Mouse (Mus musculus) A20 (cell line): Measurements from ENCODE around the gene F2.
A peak's percentile ranks its signal among the peaks of the same experiment; 100 is the strongest.

Source experiments
- DNase-seq: peaks from one replicate; pipeline ENCODE4 v3.0.0-alpha.2; 2011; ENCODE audit warnings: low read depth, low spot score

Gene F2

DNA sequence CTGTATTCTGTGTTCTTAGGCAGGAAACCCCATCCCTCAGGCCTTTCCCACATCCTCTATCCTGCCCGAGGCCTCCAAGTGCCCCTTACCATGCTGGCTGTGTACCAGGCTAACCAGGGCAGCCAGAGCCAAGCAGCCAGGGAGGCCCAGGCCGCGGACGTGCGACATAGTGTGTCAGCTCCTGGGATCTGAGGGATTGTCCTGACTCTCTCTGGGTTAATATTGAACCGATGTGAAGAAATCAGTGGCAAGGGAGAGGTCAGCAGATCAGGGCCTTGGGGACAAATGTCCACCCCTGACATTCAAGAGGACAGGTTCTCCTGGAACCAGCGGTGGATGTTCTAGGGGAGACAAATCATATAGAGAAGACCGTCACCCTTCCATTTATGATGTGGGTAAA lies at the start of gene F2:
Gene F2 (minus strand): TSS at position 186 of the 400 bp plus-strand sequence.
- DNase-seq: no peak

DNA sequence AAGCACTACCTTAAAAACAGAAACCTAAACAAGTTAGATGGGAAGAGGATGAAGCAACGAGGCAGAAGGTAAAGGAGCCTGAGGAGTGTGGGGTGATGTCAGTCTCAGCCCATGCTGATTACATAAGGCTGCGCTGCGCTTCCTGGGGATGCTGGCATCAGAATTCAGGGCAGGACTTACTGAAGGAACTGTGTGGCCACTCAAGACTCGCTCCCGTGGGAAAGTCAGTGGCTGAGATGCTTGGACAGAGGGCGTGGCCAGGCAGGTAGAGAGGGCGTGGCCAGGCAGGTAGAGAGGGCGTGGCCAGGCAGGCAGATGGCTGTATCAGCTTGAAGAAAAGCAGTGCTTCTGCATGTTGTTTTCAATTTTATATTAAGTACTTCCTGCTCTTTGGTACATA lies 47.7 kb upstream of the F2 start:
- DNase-seq: no peak

DNA sequence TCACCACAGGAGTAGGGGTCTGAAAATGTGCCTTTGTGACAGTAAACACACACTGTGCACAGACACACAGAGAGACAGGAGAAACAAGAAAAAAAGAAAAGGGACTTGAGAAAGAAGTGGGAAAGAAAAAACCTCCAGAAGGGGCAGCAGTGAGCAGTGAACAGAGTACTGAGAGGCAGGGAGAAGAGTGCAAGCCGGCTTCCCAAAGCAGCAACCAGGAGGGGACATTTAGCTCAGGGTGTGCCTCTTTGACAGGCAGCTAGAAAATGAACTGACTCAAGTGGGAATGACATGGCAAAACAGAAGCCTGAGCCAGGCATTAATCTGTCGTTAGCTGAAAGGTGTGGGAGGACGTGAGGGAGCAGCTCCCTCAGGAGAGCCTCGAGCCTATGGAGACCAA lies 46.6 kb upstream of the F2 start:
- DNase-seq: peak; percentile 38

DNA sequence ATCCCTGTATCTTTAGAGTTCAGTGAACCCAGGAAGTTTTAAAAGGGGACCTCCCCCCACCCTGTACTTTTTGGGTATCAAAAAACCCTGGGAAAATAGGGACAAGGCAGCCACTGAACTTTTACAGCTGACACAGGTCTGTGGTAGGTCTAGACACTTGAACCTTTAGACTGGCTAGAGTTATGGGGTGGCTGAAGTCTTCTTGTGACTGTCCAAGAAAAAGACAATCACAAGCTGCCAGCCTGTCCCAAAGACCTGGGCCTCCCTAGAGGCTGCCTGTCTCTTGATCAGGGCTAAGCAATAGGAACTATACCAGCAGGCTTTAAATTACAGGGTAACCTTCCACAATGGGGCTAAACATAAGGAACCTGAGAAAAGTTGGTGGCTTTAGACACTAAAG lies 40.7 kb upstream of the F2 start:
- no peak for DNase-seq

DNA sequence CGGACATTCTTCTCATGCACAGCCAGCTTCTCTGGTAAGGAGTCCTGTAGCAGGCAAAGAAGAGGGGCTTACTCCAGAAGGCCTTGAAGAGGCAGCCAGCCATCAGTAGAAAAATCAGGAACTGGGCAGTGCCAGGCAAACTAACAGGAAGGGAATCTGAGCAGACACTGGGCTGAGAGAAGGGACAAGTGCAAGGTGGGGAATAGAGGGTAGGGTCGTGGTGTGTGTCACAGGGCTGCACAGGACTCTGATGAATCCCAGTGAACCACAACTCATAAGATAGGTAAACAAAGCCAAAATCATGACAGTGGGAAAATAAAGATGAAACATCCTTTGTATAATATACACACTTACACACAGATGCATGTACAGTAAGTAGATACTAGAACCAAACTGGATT lies 40.2 kb upstream of the F2 start:
- DNase-seq: no peak

DNA sequence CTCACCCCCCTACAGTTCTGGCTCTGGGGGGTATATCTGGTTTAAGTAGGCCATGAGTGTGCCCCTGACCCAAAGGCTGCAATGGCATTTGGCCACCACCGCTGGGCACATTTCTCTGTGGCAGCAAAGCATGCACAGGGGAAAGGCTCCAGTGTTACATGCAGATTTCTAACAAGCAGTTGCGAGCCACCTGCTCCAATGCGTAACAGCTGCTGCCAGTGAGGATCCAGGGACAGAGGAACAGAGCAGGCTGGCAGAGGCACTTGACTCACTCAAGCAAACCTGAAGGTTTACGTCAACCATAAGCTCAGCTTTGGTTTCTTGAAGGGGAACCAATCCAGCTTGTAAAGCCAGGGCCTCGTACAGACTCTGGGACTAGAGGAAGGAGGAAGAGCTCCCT lies 38.7 kb upstream of the F2 start:
- DNase-seq: no peak

DNA sequence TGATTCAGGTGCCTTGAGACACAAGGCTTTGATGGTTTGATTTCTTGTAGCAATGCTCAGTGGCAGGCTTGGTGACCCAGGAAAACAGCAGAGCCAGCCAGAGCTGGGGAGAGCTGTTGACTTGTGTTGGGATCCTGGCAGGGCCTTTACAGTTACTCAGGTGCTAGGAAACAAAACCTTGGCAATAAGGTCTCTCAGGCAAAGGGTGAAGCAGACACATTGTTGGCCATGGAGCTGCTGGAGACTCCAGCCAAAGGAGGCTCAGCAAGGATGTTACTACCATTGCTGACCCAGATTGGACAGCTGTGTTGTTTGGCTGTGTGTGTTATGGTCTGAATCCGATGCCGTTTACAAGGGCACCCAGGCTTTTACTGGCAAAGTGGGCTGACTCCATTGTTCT lies 37.4 kb upstream of the F2 start:
- DNase-seq: no peak

DNA sequence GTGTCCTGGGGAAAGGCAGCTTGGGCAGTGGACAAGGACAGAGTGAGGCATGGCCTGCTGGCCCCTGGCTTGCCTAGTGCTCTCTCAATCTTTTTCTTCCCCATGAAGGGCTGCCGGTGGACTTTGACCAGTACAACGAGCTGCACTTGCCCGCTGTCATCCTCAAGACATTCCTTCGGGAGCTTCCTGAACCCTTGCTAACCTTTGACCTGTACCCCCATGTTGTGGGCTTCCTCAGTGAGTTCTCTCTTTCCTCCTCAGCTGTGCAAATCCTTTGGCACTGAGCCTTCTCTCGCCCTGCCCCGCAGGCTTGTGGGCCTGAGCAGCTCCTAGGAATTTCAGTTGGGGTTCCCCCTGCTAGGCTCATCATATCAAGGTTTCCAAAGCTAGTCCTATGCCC lies 33.8 kb upstream of the F2 start:
- DNase-seq: no peak

DNA sequence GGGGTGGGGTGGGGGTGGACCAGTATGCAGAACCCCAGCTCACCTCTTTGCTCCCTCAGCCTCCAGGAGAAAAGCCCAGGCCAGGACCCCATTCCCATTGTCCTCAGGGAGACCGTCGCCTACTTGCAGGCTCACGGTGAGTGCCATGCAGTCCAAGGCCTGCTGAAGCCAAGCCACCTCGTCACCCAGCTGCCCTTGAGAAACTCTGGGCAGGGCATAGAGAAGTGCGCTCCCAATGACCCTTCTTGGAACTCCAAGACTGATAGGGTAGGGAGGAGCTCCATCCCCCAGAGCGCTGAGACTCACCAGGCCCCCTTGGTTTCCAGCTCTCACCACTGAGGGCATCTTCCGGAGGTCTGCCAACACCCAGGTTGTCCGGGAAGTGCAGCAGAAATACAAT lies 33.1 kb upstream of the F2 start:
- no peak for DNase-seq

DNA sequence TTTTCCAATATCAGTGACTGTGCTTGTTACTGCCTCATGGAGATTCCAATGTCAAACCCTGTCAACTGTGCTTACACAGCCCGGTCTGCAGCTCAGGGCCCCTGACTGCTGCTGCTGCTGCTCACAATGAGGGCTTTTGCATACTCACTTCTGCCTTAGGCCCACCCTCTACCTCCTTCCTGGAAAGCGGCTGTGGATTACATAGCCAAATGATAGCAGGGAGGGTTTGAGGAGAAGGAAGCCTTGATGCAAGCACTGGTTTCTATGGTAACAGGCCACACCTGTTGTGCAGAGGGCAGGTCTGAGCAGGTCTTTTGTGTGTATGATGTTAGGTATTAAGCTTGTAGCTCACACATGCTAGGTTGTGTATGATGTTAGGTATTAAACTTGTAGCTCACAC lies 31.5 kb upstream of the F2 start:
- DNase-seq: no peak

DNA sequence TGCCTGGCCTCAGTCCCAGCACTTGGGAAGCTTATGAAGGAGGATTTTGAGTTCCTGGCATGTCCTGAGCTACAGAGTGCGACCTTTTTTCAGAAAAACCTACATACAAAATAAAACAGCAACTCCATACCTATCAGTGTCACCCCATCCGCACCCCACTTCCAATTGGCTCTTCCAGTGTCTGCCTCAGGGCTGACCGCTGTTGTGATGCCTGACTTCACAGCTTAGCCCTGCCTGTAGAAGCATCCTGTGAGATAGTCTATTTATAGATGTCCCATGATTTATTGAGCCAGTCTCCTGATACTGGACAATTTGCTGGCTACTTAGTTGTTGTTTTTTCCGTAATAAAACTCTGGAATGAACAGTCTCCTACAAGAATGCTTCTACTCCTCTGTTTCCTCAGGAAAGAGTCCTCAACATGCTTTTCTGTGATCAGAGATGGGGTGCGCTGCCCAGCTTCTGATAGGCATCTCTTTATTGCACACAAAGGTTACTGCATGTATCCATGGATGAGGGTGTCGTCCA lies 30.2 kb upstream of the F2 start:
- DNase-seq: no peak

DNA sequence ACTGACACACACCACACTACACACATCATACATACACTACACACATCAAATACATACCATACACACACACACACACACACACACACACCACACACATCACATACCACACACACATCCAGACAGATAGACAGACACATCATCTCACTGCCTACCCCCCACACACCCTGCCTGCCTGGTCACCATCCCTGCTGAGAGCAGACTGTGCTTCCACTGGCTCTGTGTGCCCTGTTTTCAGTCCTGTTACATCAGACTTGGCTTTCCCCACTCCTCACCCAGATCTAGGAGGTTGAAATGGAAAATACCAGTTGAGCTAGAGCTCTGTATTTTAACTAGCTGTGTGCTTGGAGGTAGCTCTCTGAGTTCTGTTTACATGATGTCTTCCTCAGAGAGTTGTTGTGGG lies 28.6 kb upstream of the F2 start:
- DNase-seq: no peak

DNA sequence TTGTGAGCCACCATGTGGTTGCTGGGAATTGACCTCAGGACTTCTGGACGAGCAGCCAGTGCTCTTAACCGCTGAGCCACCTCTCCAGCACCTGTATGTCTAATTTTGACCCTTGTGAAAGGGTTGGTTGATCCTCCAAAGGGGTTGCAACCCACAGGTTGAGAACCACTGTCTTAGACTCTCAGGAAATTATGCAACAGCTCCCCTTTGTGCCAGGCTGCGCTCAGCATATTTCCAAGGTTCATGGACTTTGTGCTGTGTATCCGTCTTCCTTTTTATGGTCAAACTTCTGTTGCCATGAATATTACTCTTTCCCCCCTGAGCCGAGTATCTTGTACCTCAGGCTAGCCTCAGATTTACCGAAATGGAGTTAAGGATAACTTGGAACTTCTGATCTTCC lies 24.8 kb upstream of the F2 start:
- no peak for DNase-seq

DNA sequence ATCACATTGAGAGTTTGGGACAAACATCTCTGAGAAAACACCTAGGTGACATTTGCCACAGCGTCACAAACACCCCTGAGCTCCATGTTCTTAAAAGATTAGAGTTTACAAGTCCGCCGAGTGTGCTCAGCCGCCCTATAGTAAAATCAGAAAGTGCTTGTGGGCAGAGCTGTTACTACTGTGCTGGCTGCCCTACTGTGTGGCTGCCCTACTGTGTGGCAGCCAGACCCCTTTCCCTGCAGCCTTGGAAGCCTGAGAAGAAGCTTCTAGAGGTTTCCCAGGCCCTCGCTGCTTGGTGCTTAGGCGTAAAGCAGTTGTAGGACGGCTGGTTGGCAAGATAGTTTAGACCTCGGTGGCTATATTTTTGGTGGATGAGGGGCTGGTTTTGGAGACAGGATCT lies 23.4 kb upstream of the F2 start:
- no peak for DNase-seq

DNA sequence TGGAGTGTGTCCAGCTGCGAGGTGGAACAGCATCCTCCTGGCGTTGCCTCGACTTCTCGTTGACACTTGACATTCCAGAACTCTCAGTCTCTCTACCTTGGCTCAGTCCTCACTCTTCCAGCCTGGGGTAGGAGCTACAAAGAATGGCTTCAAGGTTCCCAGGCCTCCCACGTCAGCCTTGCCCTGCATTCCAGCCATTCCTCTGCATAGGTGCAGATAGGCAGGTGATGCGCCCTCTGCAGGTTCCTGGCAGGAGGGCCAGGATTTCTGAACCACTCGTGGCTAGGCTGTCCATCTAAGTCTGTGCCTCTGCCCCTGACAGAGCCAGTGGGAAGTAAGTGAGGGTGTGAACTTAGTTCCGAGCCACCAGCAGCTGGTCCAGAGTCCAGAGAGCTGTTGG lies 20.6 kb upstream of the F2 start:
- no peak for DNase-seq

DNA sequence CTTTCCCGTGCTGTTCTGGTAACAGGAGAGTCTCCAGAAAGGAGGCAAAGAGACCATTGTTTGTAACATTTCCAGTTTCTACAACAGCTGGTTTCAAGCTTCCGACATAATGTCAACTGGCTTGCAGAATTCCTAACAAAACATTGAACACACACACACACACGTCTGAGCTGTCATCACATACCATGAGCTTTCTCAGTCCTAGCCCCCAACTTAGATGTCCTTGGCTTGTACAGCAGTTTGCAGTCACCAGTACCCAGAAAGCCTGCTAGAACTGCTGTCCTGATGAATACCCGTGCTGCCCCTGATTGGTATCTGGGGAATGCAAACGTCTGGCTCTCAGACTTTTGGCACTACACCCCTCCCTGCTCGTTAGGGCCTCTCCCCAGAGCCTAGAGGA lies 19.6 kb upstream of the F2 start:
- no peak for DNase-seq

DNA sequence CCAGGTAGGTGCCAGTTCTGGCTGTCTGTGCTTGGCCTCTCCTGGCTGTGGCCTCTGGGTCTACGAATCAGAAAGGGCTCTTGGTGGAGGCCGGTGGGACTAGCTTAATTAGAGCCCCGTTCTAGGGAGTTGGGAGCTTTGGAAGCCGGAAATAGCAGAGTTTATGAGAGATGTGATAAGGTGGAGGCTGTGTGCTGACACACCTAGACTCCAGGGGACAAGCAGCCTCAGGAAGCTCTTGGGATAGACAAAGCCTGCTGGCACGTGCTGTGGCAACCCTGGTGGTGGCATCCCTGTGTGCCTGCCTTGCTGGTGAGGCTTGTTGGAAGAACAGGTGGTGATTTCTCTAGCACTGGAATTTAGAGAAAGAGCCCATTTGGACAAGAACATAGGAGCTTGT lies 19.2 kb upstream of the F2 start:
- no peak for DNase-seq

DNA sequence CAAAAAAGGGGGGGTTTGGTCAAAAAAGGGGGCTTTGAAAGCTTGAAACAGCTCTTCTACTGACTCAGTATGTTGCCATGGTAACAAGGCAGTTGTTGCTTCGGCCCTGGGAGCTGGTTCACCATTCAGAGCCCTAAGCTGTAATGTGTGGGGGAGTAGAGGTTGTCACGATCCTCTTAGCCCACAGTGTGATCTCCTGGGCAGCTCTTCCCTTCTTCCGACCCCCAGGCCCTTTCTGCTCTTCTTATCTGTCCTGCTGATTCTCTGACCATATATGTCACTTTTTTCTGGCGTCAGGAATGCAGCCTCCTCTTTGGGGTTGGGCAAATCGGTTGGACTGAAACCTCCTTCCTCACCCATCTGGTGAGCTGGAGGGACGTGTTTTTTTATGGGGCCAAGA lies 16.6 kb upstream of the F2 start:
- DNase-seq: no peak

DNA sequence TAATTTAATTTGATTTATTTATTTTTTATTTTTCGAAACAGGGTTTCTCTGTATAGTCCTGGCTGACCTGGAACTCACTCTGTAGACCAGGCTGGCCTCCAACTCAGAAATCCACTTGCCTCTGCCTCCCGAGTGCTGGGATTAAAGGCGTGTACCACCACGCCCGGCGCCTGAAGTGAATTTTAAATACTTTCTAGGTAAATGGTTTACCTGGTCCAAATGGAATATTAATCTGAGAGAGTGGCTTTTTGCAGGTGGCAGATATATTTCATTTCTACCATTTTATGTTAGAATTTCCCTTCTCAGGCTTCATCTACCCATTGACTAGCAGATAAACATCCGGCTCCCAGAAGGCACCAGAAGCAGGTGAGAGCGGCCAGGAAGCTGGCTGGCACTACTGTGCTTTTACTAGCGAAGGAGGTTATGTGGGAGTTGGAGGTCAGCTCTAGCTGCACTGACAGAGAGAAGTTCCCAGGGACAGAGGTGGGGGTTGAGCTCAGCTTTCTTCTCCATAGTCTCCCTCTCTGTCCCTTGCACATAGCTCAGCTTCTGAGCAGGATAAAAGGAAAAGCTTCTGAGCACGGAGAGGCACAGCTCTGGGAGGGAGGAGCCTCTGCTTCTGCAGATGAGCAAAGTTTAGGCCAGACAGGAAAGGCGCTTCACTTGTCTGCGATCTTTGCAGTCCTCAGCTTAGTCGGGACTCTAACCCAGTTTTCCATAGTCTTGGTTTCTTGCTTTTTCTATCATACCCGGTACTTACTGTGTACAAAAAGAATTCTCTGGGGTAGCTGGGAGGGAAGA lies 15.4 kb upstream of the F2 start:
- no peak for DNase-seq

DNA sequence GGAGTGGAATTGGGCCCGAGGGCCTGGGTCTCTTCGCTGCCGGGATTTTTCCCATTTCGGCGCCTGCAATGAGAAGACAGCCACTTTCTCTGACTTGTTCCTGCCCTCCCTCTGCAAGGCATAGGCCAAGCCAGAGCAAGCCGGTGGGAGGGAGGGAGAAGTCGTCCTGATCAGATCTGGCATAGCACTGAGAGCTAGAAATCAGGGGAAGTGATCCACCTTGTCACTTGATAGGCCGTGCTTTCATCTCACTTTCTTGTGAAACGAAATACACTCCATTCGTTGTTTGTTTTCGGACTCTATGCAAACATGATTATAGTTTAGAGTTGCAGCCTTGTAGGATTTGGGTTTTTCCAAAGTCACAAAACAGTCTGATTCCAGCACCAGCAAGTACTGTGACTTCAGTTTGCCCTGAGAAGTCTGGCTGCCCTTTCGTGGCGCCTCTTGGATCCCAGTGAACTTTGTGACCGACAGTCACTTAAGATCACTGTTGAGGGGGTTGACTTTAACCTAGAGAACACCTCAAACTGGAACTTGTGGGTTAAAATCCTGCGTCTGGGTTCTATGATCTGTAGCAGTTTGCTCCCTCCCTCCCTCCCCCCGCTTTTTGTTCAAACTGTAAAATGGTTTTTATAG lies 14.3 kb upstream of the F2 start:
- no peak for DNase-seq

DNA sequence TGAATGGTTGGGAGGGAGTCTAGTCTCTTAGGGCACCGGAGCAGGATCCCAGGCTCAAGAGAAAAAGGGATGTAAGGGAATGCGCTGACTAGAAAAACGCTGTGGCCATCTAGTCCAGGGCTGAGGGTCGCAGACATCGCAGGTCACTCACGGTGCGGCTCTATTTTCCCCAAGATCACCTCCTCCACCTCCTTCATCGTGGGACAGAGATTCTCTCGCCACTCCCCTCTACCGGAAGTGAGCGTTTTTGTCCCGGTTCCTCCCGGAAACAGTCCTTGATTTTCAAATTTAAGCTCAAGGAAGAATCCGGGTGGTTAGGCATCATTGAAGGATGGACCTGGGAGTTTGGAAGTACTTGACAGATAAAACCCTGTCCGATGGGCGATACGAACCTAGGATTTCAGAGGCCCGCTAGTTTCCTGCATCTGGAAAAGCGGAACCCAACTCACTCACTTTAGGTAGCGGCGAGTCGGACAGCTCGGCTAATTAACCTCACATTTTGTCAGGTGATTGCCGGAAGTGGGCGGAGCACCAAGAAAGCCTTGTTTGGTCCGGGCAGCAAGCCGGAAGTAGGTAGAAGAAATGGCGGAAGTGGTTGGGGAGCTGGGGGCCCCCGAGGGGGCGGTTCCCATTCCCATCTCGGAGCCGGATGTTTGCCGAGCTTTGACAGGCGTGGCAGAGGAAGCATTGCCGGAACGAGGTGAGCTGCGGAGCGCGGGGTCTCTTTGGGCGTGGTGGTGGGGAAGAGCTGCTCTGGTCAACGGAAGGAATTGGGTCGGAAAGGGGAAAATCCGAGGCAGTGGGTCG lies 13.5 kb upstream of the F2 start, which contains the start of the genes Zfp408 and Arhgap1:
Gene Zfp408 (minus strand): TSS at position 239 of the 807 bp plus-strand sequence.
Gene Arhgap1 (plus strand): TSS at position 308 of the 807 bp plus-strand sequence.
- DNase-seq: peak; percentile 99

DNA sequence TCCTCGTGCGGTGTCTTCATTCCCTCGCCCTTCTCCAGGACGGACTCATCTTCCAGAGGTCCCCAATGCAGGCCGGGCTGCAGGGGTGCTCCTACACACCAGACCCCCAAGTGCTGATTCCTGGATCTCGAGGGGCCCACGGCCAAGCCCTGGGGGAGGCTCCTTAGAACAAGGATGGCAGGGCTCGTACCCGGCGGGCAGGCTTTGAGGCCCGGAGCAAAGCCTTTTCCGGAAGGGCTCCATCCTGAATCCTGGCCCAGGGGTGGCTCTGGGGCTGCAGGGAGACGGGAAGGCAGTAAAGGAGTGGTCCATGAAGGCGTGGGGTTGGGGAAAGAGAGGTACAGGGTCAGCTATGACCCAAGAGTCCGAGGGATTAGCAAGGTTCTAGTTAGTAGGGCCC lies 12.9 kb upstream of the F2 start:
- no peak for DNase-seq
